Mouse (Mus musculus) limb, embryonic 10.5 days (tissue): Measurements from ENCODE around the gene Gm21760. TPM values are rescaled to one million over a fixed set of nuclear protein-coding genes. Genes with fewer than 3 reads are reported as not detected.
"Not testable (repeated sequence)": the region's sequence is repeated elsewhere in the genome, so short reads cannot be mapped to it uniquely, and the experiment has no call there.

Source experiments
- DNase-seq: peaks from one replicate; pipeline ENCODE4 v3.0.0-alpha.2; 2017; ENCODE audit warnings: low spot score
- H3K27ac ChIP-seq: fragments of 300-500 bp; sonication (generic); 2 replicates; pipeline ENCODE4 v1.5.1; 2016; ENCODE audit warnings: mild to moderate bottlenecking
- H3K27me3 ChIP-seq: fragments of 300-500 bp; sonication (generic); 2 replicates; pipeline ENCODE4 v1.6.1; 2016; ENCODE audit warnings: low read depth, mild to moderate bottlenecking; ENCODE audit not compliant: poor library complexity, severe bottlenecking
- H3K36me3 ChIP-seq: fragments of 300-500 bp; sonication (generic); 2 replicates; pipeline ENCODE4 v1.6.1; 2016; ENCODE audit warnings: mild to moderate bottlenecking, moderate library complexity
- H3K4me1 ChIP-seq: fragments of 300-500 bp; sonication (generic); 2 replicates; pipeline ENCODE4 v1.6.1; 2016
- H3K4me3 ChIP-seq: fragments of 300-500 bp; sonication (generic); 2 replicates; pipeline ENCODE4 v1.5.1; 2016; ENCODE audit warnings: mild to moderate bottlenecking, moderate library complexity
- H3K9me3 ChIP-seq: fragments of 300-500 bp; sonication (generic); replicated peaks from 2 replicates; pipeline ENCODE4 v1.6.1; 2016; ENCODE audit warnings: mild to moderate bottlenecking
- WGBS: fragments of 180-500 bp; shearing (Covaris S2); methylation state at CpG from one replicate; pipeline ENCODE4 v1.1.7; 2016; 5-methylcytosine and 5-hydroxymethylcytosine counted together
- polyA plus RNA-seq: library from polyadenylated mRNA; unstranded; fragments of >200 nt; fragmentation: Nextera tagmentation; extraction: Ambion mirVana; gene quantifications from 2 replicates; pipeline ENCODE4 v1.2.1, GENCODE M21; 2016

Gm21760 gene
- polyA plus RNA-seq, result not detected in 2 replicates

GRCm38 (mm10) chrY:80133479-80133878, at the start of gene Gm21760:
Gene Gm21760, plus strand, starts transcription at chrY:80133779.
- H3K4me3 ChIP-seq, DNase-seq, H3K27me3 ChIP-seq, H3K9me3 ChIP-seq, H3K4me1 ChIP-seq, H3K36me3 ChIP-seq, H3K27ac ChIP-seq: not testable (repeated sequence)
- no CpG with 5 or more reads among the region's 6 CpGs for WGBS
